Mouse (Mus musculus) midbrain, embryonic 11.5 days (tissue): ENCODE measurements around the gene Dlg2. TPM values are rescaled to one million over a fixed set of nuclear protein-coding genes. Genes with fewer than 3 reads are reported as not detected.

Experiments
- ATAC-seq: fragments of 200-750 bp; cut with Nextera tagmentation; 2 replicates; pipeline ENCODE4 v1.8.0; 2017; ENCODE audit warnings: moderate TSS enrichment, moderate library complexity; ENCODE audit not compliant: low FRiP score
- DNase-seq: peaks from one replicate; pipeline ENCODE4 v3.0.0; 2015; ENCODE audit warnings: low spot score; ENCODE audit errors: missing footprints
- H3K27ac ChIP-seq: fragments of 300-500 bp; sonication (generic); 2 replicates; pipeline ENCODE4 v1.5.1; 2014; ENCODE audit warnings: low read depth, low read length
- H3K27me3 ChIP-seq: fragments of 300-500 bp; sonication (generic); 2 replicates; pipeline ENCODE4 v1.6.1; 2014; ENCODE audit warnings: mild to moderate bottlenecking, low read length, moderate library complexity, mixed read lengths; ENCODE audit not compliant: control insufficient read depth, insufficient read depth
- H3K36me3 ChIP-seq: fragments of 300-500 bp; sonication (generic); 2 replicates; pipeline ENCODE4 v1.6.1; 2014; ENCODE audit warnings: mild to moderate bottlenecking, low read length, moderate library complexity, mixed read lengths; ENCODE audit not compliant: control insufficient read depth, insufficient read depth
- H3K4me1 ChIP-seq: fragments of 300-500 bp; sonication (generic); 2 replicates; pipeline ENCODE4 v1.6.1; 2014; ENCODE audit warnings: low read length; ENCODE audit not compliant: control insufficient read depth, insufficient read depth
- H3K4me2 ChIP-seq: fragments of 300-500 bp; sonication (generic); 2 replicates; pipeline ENCODE4 v1.6.1; 2014; ENCODE audit warnings: mild to moderate bottlenecking, moderate library complexity
- H3K4me3 ChIP-seq: fragments of 300-500 bp; sonication (generic); 2 replicates; pipeline ENCODE4 v1.5.1; 2014; ENCODE audit warnings: low read depth, low read length
- H3K9ac ChIP-seq: fragments of 300-500 bp; sonication (generic); 2 replicates; pipeline ENCODE4 v1.6.1; 2014; ENCODE audit warnings: low read length
- H3K9me3 ChIP-seq: fragments of 300-500 bp; sonication (generic); 2 replicates; pipeline ENCODE4 v1.6.1; 2016; ENCODE audit warnings: low read length; ENCODE audit not compliant: control insufficient read depth
- WGBS: fragments of 180-500 bp; shearing (Covaris S2); extraction: QIAGEN DNeasy Blood & Tissue Kit; methylation state at CpG from one replicate; pipeline ENCODE4 v1.1.7; 2014; 5-methylcytosine and 5-hydroxymethylcytosine counted together
- polyA plus RNA-seq: library from polyadenylated mRNA; unstranded; fragments of >200 nt; fragmentation: Nextera tagmentation; extraction: Ambion mirVana; gene quantifications from 2 replicates; pipeline ENCODE4 v1.2.1, GENCODE M21; 2014

Gene Dlg2
- polyA plus RNA-seq, 1 experiment from 2014 or later: 1.8 TPM

DNA sequence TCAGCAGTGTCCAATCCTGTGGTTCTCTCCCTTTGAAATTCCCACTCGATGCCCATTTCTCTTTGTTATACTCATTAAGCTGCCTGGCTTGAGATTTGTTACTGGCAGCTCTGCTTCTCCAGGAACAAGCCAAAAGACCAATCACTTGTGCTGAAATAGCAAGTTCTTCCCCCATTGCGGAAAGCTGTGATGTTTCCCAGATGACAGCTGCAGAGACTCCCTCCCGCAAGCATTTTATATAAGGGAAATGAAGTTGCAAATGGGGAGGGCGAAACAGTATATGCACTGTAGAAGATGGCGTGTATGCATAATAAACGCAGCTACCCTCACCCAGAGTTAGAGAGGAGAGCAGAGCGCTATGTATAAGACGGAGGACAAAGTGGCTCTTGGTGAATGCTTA, 1417.5 kb downstream of the Dlg2 start:
- Histone ChIP-seq H3K27me3 (no peaks in the 10 kb centered on the region), H3K27ac (no peak overlapping the region), H3K4me2 (no peak overlapping the region), H3K9ac (no peak overlapping the region), H3K36me3 (no peaks in the 10 kb centered on the region), H3K9me3 (no peaks in the 10 kb centered on the region), H3K4me1 (no peaks in the 10 kb centered on the region), H3K4me3 (no peak overlapping the region)
- no peak for ATAC-seq
- WGBS: 87% methylated on average over 8 of the region's 8 CpGs
- DNase-seq: no peak

DNA sequence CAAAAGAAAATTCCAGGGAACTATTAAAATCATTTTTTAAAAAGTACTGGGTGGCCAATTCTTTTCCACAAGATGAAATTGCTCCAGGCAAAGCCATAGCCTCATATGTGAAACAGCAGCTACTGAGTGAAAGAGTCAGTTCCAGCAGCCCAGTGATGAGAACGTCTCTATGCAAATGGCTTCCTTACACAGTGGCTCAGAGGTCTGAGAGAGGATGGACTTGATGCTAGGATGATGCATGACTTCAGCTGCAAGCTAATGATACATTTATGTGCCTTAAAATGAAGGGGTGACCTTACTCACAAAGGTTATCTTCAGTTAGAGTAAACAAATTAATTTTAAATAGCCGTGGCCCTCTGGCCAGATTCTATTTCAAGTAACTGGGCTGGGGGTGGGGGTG, 1420.5 kb downstream of the Dlg2 start:
- DNase-seq (no peak), ATAC-seq (no peak)
- Histone ChIP-seq H3K27ac (no peak overlapping the region), H3K9me3 (no peaks in the 10 kb centered on the region), H3K36me3 (no peaks in the 10 kb centered on the region), H3K4me1 (no peaks in the 10 kb centered on the region), H3K4me2 (no peak overlapping the region), H3K4me3 (no peak overlapping the region), H3K9ac (no peak overlapping the region), H3K27me3 (no peaks in the 10 kb centered on the region)
- whole genome bisulfite sequencing: 53% methylated on average over 2 of the region's 2 CpGs

DNA sequence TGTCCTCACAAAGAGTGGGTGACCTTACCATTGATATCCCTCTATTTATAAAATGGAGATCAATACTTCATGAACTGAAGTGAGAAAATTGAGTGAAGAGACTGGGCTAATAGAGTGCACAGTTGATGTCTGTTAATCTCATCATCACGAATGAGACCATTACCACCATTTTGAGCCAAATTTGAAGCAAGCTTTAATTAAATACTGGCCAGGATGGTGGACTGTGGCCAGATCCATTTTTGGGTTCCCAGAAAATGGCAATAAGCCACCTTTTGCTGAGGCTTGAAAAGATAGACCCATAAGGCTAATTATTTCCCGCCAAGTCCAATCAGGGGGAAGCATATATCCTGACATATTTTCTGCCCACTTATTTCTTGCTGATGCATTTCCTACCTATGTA, 1421.0 kb downstream of the Dlg2 start:
- DNase-seq (no peak), ATAC-seq (no peak)
- 93% methylated on average over 2 of the region's 2 CpGs for WGBS
- Histone ChIP-seq H3K9me3 (no peaks in the 10 kb centered on the region), H3K36me3 (no peaks in the 10 kb centered on the region), H3K4me3 (no peak overlapping the region), H3K4me1 (no peaks in the 10 kb centered on the region), H3K4me2 (no peak overlapping the region), H3K27ac (no peak overlapping the region), H3K27me3 (no peaks in the 10 kb centered on the region), H3K9ac (no peak overlapping the region)

DNA sequence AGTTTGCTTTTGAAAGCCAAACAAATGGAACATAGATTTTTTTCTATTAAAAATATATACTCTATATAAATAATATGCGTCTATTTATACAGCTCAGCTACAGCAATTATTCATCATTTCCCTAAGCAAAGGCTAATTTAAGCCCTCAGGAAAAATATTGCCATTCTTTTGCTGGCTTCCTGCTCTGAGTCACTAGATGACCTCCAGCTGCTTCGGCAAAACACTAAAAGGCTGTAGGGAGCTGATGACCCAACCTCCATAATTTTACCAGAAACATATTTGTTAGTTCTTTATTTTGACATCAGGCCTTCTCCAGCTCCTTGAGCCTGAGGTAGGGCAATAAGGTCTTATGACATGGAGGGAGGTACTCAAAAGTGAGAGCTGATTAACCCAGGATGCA, 1426.0 kb downstream of the Dlg2 start:
- Histone ChIP-seq H3K4me2 (no peak overlapping the region), H3K9ac (no peak overlapping the region), H3K27ac (no peak overlapping the region), H3K9me3 (no peaks in the 10 kb centered on the region), H3K4me1 (no peaks in the 10 kb centered on the region), H3K36me3 (no peaks in the 10 kb centered on the region), H3K4me3 (no peak overlapping the region), H3K27me3 (no peaks in the 10 kb centered on the region)
- WGBS: 82% methylated on average over 2 of the region's 2 CpGs
- DNase-seq: no peak
- no peak for ATAC-seq

DNA sequence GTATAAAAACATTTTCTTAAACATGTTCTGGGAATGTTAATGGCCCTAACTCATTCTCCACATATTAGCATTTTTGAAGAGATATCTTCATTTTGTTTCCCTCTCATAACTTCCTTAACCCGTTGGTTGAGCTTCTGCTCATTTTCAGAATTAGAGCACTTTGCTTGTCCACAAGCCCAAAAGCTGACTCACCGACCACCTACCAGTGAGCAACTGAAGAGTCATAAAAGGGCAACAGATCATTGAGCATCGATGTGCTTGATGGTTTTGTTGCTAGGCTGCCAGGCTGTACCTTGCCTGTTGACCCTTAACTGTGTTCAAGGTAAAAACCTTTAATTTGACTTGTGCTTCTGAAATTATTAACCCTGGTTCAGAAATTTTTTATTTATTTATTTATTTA, 1440.3 kb downstream of the Dlg2 start:
- no peak overlapping the region for H3K4me2 ChIP-seq
- H3K9ac ChIP-seq: no peak overlapping the region
- ATAC-seq: no peak
- H3K27me3 ChIP-seq: no peaks in the 10 kb centered on the region
- no peaks in the 10 kb centered on the region for H3K36me3 ChIP-seq
- H3K9me3 ChIP-seq: no peaks in the 10 kb centered on the region
- no peak overlapping the region for H3K4me3 ChIP-seq
- H3K27ac ChIP-seq: no peak overlapping the region
- no peak for DNase-seq
- WGBS: 89% methylated on average over 3 of the region's 3 CpGs
- no peaks in the 10 kb centered on the region for H3K4me1 ChIP-seq

DNA sequence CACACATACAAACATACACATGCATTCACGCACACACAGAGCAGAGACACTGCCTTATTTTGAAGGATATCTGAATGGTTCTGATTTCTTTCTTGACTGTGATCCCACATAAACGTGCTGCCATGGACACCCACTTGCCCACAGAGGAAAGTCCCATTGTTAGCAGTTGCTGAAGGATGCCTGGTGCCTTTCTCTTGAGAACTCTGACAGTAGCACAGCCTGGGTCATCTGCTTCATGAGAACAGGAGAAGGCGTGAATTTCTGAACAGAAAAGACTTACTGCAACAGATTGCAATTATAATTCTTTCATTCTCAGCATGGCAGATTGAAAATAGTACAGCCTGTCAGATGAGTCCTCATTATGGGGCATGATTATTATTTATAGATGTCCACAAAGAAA, 1442.6 kb downstream of the Dlg2 start:
- no peak for DNase-seq
- 82% methylated on average over 3 of the region's 3 CpGs for WGBS
- no peak overlapping the region for H3K9ac ChIP-seq

DNA sequence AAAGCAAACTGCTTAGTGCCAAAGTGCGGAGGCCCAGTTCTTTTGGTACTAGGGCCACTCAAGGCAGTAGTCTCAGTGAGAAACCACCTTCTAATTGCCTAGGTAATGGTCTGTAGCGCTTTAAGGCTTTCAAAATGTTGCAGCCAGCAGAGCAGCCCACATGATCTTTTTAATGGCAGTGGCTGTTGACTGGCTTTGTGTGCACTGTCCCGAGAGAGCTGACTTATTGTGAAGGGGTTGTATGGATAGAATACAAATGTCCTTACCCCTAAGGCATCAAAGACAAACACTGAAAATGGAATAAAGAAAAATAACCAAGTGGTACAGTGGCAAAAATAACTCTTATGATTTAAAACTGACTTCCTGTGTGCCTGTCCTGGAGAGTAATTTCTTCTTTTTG, 1443.3 kb downstream of the Dlg2 start:
- H3K9ac ChIP-seq: no peak overlapping the region
- H3K4me1 ChIP-seq: no peaks in the 10 kb centered on the region
- H3K36me3 ChIP-seq: no peaks in the 10 kb centered on the region
- H3K27me3 ChIP-seq: no peaks in the 10 kb centered on the region
- H3K9me3 ChIP-seq: no peaks in the 10 kb centered on the region
- WGBS: 75% methylated on average over 3 of the region's 3 CpGs
- ATAC-seq (no peak; the same call in 1 of the 2 replicates), DNase-seq (no peak)
- no peak overlapping the region for H3K4me3 ChIP-seq
- no peak overlapping the region for H3K4me2 ChIP-seq
- H3K27ac ChIP-seq: no peak overlapping the region

More for the DNA sequence above, 1442.6 kb downstream of the Dlg2 start:
- H3K36me3 ChIP-seq: no peaks in the 10 kb centered on the region
- ATAC-seq: no peak
- H3K27me3 ChIP-seq: no peaks in the 10 kb centered on the region
- H3K4me1 ChIP-seq: no peaks in the 10 kb centered on the region
- no peaks in the 10 kb centered on the region for H3K9me3 ChIP-seq
- H3K4me2 ChIP-seq: no peak overlapping the region
- H3K4me3 ChIP-seq: no peak overlapping the region
- H3K27ac ChIP-seq: no peak overlapping the region

DNA sequence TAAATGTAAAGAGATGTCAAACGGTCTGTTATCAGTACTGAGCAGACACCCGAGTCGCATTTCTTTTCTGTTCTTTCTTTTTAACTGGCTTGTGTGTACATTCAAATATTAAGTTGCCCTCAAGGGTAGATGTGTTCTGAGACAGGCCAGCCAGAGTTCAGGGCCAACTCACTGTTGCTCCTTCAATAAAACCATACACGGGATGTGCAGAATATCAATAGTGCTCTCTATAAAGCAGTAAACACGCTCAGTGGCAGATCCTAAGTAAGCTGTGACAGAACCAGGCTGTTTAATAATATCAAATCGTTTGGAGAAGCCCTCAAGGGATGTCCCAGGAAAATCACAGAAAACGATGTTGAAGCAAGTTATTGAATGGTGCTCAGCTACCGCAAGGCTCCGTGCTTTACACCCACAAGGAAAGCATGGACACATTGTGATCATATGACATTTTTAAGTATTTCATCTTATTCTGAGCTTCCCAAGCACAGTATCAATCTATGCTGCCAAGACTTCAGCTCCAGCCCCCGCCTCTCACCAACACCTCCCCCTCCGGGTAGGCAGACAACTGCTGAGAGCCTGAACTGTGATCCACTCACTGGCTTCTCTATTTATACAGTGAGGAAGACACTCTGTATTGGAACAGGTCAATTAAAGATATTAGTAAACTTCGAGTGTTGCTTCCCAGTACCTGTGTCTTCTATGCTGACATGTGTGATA, 1458.6 kb downstream of the Dlg2 start:
- Histone ChIP-seq H3K36me3 (no peaks in the 10 kb centered on the region), H3K9ac (no peak overlapping the region), H3K4me1 (no peaks in the 10 kb centered on the region), H3K4me2 (no peak overlapping the region), H3K9me3 (no peaks in the 10 kb centered on the region), H3K27me3 (no peaks in the 10 kb centered on the region), H3K4me3 (no peak overlapping the region), H3K27ac (no peak overlapping the region)
- WGBS: 72% methylated on average over 12 of the region's 12 CpGs
- DNase-seq: no peak
- peak; percentile 55 for ATAC-seq

DNA sequence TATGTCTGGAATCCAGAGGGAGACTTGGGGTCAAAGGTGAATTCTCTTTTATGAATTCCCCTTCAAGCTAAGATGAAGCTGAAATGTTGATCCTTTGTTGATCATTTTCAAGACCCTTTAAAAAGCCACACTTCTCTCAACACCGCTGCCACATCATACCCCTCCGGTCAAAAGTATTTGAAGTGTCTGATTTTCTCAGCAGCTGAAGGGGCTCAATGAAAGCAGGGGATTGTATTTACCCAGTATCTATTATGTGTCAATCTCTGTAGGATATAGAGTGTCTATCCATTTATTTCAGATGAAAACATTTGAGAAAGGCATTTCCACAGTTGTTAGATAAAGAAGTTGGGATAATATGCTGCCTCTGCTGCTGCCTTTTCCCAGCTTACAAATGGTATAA, 1459.7 kb downstream of the Dlg2 start:
- H3K4me3 ChIP-seq: no peak overlapping the region
- DNase-seq: no peak

More for the DNA sequence above, 1459.7 kb downstream of the Dlg2 start:
- no peak overlapping the region for H3K4me2 ChIP-seq
- no peaks in the 10 kb centered on the region for H3K27me3 ChIP-seq
- no peaks in the 10 kb centered on the region for H3K9me3 ChIP-seq
- no peaks in the 10 kb centered on the region for H3K4me1 ChIP-seq
- 24% methylated on average over 2 of the region's 2 CpGs for WGBS
- peak; percentile 22; the same call in 1 of the 2 replicates for ATAC-seq
- H3K9ac ChIP-seq: no peak overlapping the region
- H3K36me3 ChIP-seq: no peaks in the 10 kb centered on the region
- H3K27ac ChIP-seq: no peak overlapping the region
